Mouse (Mus musculus) small intestine, adult 2 months (tissue): ENCODE results near the gene Ms4a6c.
"Not testable (repeated sequence)": the region's sequence is repeated elsewhere in the genome, so short reads cannot be mapped to it uniquely, and the experiment has no call there.

ENCODE experiments used
- CTCF ChIP-seq: fragments of 200-500 bp; IDR thresholded peaks from 2 replicates; pipeline ENCODE4 v1.5.1; 2012; ENCODE audit warnings: low read depth, mild to moderate bottlenecking, control low read depth, inconsistent platforms, low read length, moderate library complexity, mixed read lengths; ENCODE audit not compliant: insufficient replicate concordance, insufficient read length; ENCODE audit errors: extremely low read depth
- POLR2A ChIP-seq: fragments of 200-500 bp; IDR thresholded peaks from 2 replicates; pipeline ENCODE4 v1.6.1; 2012; ENCODE audit warnings: low read depth, mild to moderate bottlenecking, control low read depth, inconsistent platforms, low read length, moderate library complexity

DNA sequence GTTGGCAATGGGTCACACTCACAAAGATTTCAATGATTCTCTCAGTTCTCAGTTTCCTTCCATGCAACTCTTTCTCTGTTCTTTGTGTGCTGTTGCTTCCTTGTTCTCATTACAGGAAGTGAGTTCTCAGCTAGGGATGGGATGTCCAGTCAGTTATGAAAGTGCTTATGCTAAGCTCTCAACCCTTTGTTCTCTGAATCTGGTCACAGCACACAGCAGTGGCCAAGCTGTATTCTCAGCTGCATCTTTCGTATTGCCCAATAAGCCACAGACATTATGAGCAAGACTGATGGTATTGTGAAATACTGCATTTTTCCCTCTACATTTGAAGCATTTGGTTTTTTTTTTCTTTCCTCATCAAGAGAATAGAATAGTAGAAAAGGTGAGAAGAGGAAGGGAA is 38.0 kb upstream of the Ms4a6c start:
- TF ChIP-seq CTCF, POLR2A: not testable (repeated sequence)
